Mouse (Mus musculus) midbrain, embryonic 14.5 days (tissue): ENCODE results near the gene Tspan5. TPM values are rescaled to one million over a fixed set of nuclear protein-coding genes. Genes with fewer than 3 reads are reported as not detected.

Source experiments
- ATAC-seq: fragments of 200-750 bp; cut with Nextera tagmentation; 2 replicates; pipeline ENCODE4 v1.8.0; 2017; ENCODE audit warnings: moderate number of reproducible peaks, moderate library complexity; ENCODE audit not compliant: low FRiP score, low TSS enrichment
- DNase-seq: peaks from one replicate; pipeline ENCODE4 v3.0.0-alpha.2; 2015
- H3K27ac ChIP-seq: fragments of 300-500 bp; sonication (generic); replicated peaks from 2 replicates; pipeline ENCODE4 v1.5.1; 2014; ENCODE audit warnings: mild to moderate bottlenecking, low read depth, low read length, moderate library complexity
- H3K27me3 ChIP-seq: fragments of 300-500 bp; sonication (generic); 2 replicates; pipeline ENCODE4 v1.6.1; 2014; ENCODE audit warnings: low read length, control low read depth, mixed read lengths; ENCODE audit not compliant: control insufficient read depth, insufficient read depth
- H3K36me3 ChIP-seq: fragments of 300-500 bp; sonication (generic); 2 replicates; pipeline ENCODE4 v1.6.1; 2014; ENCODE audit warnings: low read length, control low read depth; ENCODE audit not compliant: control insufficient read depth, insufficient read depth
- H3K4me1 ChIP-seq: fragments of 300-500 bp; sonication (generic); 2 replicates; pipeline ENCODE4 v1.6.1; 2014; ENCODE audit warnings: mild to moderate bottlenecking, antibody characterized with exemption, low read length, control low read depth; ENCODE audit not compliant: control insufficient read depth, insufficient read depth
- H3K4me2 ChIP-seq: fragments of 300-500 bp; sonication (generic); 2 replicates; pipeline ENCODE4 v1.6.1; 2014; ENCODE audit warnings: mild to moderate bottlenecking, low read length, moderate library complexity
- H3K4me3 ChIP-seq: fragments of 300-500 bp; sonication (generic); replicated peaks from 2 replicates; pipeline ENCODE4 v1.5.1; 2014; ENCODE audit warnings: low read depth, low read length
- H3K9ac ChIP-seq: fragments of 300-500 bp; sonication (generic); replicated peaks from 2 replicates; pipeline ENCODE4 v1.6.1; 2014; ENCODE audit warnings: mild to moderate bottlenecking, low read length, moderate library complexity
- H3K9me3 ChIP-seq: fragments of 300-500 bp; sonication (generic); 2 replicates; pipeline ENCODE4 v1.6.1; 2016; ENCODE audit warnings: low read length, control low read depth, mixed read lengths; ENCODE audit not compliant: control insufficient read depth
- WGBS: fragments of 180-500 bp; shearing (Covaris S2); extraction: QIAGEN DNeasy Blood & Tissue Kit; methylation state at CpG from one replicate; pipeline ENCODE4 v1.1.7; 2014; 5-methylcytosine and 5-hydroxymethylcytosine counted together
- polyA plus RNA-seq: library from polyadenylated mRNA; unstranded; fragments of >200 nt; fragmentation: Nextera tagmentation; extraction: Ambion mirVana; gene quantifications from 2 replicates; pipeline ENCODE4 v1.2.1, GENCODE M21; 2014

Tspan5 gene
- polyA plus RNA-seq, 1 experiment from 2014 or later, result 119 TPM

DNA sequence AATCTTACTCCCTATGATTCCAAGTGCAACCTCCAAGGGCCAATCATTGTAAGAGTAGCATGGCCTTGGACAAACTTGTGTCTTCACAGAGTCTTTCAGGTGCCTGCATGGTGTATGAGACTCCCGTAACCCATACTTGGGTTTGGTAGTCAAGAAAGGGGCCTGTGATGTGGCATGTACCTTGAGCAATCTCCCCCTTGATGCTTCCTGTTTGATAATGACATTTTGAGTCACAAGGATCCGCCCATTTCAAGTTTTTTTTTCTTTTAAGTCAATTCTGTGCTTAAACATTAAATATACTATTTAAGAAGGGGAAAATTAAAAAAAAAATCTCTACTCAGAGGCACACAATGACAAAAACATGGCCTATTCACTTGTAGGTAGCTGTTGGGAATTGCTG lies 15.3 kb downstream of the Tspan5 start:
- Histone ChIP-seq H3K4me1 (peaks cover 33% of the 10 kb centered on the region), H3K4me3 (no peak overlapping the region), H3K27me3 (no peaks in the 10 kb centered on the region), H3K9ac (no peak overlapping the region), H3K27ac (no peak overlapping the region), H3K36me3 (no peaks in the 10 kb centered on the region), H3K9me3 (no peaks in the 10 kb centered on the region), H3K4me2 (no peak overlapping the region)
- DNase-seq (no peak), ATAC-seq (no peak)
- WGBS, result 96% methylated on average over 2 of the region's 2 CpGs

DNA sequence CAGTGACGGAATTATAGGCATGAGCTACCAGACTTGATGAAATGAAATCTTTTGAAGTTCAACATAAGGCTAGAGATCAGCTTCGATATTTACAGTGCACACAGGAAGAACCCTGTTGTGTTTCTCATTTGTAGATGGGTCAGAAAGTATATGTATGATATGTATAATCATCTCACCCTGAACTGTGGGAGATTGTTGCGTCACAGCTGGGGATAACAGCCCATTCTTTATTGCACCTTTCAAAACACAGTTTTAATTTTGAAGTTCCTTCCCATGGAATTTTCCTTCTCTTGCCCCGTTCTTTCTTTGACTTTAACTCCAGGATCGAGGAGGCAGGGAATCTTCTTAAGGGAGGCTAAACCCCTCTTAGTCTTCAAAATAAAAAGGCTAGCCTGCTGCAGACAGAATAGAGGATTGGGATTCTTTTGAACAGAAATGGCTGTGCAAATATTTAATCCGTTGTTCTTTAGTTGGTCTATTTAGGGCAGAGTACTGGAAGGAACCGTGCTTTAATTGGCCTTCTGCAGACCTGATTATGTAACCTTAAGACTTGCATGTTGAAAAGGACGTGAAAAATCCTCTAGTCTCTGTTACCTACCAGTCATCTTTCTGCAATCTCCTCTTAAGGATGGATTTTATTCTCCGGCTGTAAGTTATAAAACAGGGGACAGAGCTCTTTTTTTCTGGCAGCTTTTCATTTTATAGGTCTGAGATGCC lies 18.1 kb downstream of the Tspan5 start:
- Histone ChIP-seq H3K4me3 (no peak overlapping the region), H3K27ac (no peak overlapping the region), H3K9me3 (no peaks in the 10 kb centered on the region), H3K4me2 (peak overlapping the region; percentile 21; the same call in 1 of the 2 replicates), H3K27me3 (no peaks in the 10 kb centered on the region), H3K9ac (0 out of 2 replicates have a peak overlapping the region, but pooled peaks have one; percentile 3), H3K36me3 (no peaks in the 10 kb centered on the region), H3K4me1 (peaks cover 20% of the 10 kb centered on the region)
- ATAC-seq (no peak), DNase-seq (no peak)
- 22% methylated on average over 9 of the region's 9 CpGs for WGBS

DNA sequence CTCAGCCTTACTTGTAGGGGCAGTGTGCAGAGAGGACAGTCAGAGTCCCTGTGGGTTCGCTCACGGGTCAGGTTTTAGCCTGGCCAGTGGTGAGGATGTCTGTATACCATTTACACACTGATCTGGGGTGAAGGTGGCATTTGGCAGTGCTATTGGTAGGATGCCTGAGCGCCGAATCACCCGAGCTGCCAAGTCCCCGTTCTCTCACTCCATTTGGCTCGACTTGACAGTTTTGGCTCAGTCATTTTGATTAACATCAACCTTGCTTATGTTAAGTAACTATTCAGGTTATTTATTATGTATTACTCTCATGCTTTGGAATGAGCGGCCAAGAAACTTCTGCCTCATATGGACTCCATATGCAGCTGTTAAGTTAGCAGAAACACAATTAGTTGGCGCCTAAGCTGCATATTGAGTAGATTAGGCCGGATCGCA lies 18.7 kb downstream of the Tspan5 start:
- H3K27ac ChIP-seq, result no peak overlapping the region
- H3K36me3 ChIP-seq, result no peaks in the 10 kb centered on the region
- peaks cover 20% of the 10 kb centered on the region for H3K4me1 ChIP-seq
- no peaks in the 10 kb centered on the region for H3K27me3 ChIP-seq
- H3K4me3 ChIP-seq, result no peak overlapping the region
- 35% methylated on average over 11 of the region's 11 CpGs for WGBS
- DNase-seq (no peak), ATAC-seq (no peak)
- no peaks in the 10 kb centered on the region for H3K9me3 ChIP-seq
- H3K9ac ChIP-seq, result no peak overlapping the region
- peak overlapping the region; percentile 21; the same call in 1 of the 2 replicates for H3K4me2 ChIP-seq

DNA sequence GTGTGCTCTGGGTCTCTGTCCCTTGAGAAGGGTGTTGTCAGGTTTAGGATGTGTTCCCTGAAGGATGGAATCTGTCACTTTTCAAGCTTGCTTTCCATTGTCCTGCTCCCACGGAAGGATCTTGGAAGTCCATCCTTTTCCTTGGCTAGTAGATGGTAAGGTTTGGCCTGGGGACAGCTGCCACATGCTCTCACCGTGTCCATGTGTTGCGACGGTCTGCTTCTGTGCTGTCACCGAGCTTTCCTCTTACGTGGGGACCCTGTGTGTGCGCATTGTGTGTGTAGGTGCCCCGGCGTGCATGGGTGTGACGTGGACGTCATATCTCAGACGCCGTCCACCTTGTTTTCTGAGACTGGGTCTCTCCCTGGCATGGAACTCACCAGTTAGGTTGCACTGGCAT lies 19.5 kb downstream of the Tspan5 start:
- Histone ChIP-seq H3K9me3 (no peaks in the 10 kb centered on the region), H3K4me1 (peaks cover 20% of the 10 kb centered on the region), H3K36me3 (no peaks in the 10 kb centered on the region), H3K4me3 (no peak overlapping the region), H3K9ac (no peak overlapping the region), H3K4me2 (no peak overlapping the region), H3K27ac (no peak overlapping the region), H3K27me3 (no peaks in the 10 kb centered on the region)
- 95% methylated on average over 13 of the region's 13 CpGs for WGBS
- ATAC-seq (no peak), DNase-seq (no peak)

DNA sequence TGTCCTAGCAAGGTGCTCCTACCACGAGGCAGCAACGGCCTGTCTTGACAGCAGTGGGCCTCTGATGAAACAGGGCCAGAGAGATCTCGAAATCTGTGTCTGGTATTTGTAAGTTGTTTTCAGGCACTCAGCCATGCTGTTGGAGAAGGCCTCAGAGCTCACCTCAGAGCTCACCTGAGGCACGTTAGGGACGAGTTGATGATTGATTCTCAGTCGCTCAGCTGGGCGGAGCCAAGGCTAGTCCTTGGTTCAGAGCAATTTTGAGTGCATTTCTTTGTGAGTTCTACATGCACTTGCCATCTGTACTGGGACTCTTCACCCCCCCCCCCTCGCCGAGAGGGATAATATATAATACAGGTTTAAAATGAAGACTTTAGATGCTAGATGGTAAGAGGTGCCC lies 21.9 kb downstream of the Tspan5 start:
- 94% methylated on average over 9 of the region's 9 CpGs for WGBS
- no peaks in the 10 kb centered on the region for H3K36me3 ChIP-seq
- no peak for DNase-seq
- no peak overlapping the region for H3K4me2 ChIP-seq
- no peak overlapping the region for H3K27ac ChIP-seq
- ATAC-seq, result no peak
- no peaks in the 10 kb centered on the region for H3K9me3 ChIP-seq
- H3K9ac ChIP-seq, result no peak overlapping the region
- no peaks in the 10 kb centered on the region for H3K27me3 ChIP-seq
- peaks cover 25% of the 10 kb centered on the region for H3K4me1 ChIP-seq
- no peak overlapping the region for H3K4me3 ChIP-seq

DNA sequence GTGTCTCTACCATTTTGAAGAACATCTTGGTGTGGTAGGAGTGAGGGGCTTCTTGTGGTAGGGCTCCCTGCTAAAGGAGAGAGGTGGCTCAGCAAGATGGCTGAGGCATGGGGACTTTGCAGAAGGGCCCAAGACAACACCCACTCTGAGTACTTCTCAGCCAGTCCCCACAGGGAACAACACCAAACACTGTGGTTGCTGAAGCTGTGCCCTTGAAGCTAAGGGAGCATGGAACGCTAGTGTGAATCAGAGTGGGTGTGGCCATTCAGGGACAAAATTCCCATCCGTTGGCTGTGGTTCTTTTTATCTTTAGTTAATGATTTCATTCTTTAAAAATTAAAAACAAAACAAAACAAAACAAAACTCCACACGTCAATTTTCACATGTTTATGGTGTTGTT lies 22.8 kb downstream of the Tspan5 start:
- ATAC-seq, result no peak

DNA sequence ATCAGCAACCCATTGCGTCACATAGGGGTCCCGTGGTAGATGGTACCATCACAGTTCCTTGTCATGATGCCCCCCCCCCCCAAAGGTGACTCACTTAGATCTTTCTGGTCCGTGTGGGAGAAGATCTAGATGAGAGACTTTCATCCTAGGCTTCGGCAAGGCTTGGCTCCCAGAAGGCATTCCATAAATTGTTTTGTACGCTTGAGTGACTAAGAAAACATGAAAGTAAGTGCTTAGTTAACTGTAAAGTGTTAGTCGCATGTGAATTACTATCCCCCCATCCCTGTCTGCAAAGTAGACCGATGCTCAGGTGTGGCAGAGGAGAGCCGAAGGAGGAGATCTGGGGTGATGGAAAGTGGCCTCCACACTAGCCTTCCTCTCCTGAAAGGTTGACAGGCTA lies 25.0 kb downstream of the Tspan5 start:
- no peaks in the 10 kb centered on the region for H3K27me3 ChIP-seq
- 80% methylated on average over 8 of the region's 8 CpGs for WGBS

More for the DNA sequence above, 22.8 kb downstream of the Tspan5 start:
- no peak for DNase-seq
- WGBS, result 90% methylated on average over 3 of the region's 3 CpGs
- no peak overlapping the region for H3K27ac ChIP-seq
- no peaks in the 10 kb centered on the region for H3K9me3 ChIP-seq
- H3K4me1 ChIP-seq, result peaks cover 21% of the 10 kb centered on the region
- H3K36me3 ChIP-seq, result no peaks in the 10 kb centered on the region
- no peak overlapping the region for H3K4me3 ChIP-seq
- H3K4me2 ChIP-seq, result no peak overlapping the region
- no peak overlapping the region for H3K9ac ChIP-seq
- no peaks in the 10 kb centered on the region for H3K27me3 ChIP-seq

DNA sequence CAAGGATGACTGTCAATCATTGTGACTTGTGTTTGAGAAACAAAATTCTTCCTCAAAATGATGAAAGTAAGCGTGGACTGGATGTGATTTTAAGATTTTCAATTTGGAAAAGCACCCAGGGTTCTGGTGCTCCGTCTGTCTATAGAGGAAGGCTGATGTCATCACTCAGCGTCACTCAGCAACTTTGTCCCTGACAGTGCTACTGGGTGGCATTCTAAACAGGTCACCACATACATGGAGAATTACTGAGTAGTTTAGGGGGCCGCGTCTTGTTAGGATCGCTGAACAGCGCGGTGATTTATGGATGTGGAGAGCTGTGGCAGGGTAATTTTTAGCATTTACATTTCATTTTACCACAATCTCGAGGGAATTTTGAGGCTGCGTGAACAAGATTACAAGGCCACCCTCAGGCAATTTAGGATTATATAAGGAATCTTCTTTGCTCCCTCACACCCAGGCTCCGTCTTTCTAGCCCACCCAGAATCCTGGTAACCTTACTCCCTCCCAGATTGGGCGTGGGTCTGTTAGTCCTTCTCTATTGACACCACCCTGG lies 26.6 kb downstream of the Tspan5 start:
- Histone ChIP-seq H3K27me3 (no peaks in the 10 kb centered on the region), H3K4me2 (no peak overlapping the region), H3K4me1 (peaks cover 23% of the 10 kb centered on the region), H3K27ac (no peak overlapping the region), H3K36me3 (no peaks in the 10 kb centered on the region), H3K4me3 (no peak overlapping the region), H3K9me3 (no peaks in the 10 kb centered on the region), H3K9ac (no peak overlapping the region)
- DNase-seq, result peak; percentile 61
- no peak for ATAC-seq
- WGBS, result 56% methylated on average over 12 of the region's 12 CpGs

More for the DNA sequence above, 25.0 kb downstream of the Tspan5 start:
- no peak for ATAC-seq
- H3K9ac ChIP-seq, result no peak overlapping the region
- H3K4me3 ChIP-seq, result no peak overlapping the region
- H3K36me3 ChIP-seq, result no peaks in the 10 kb centered on the region
- no peaks in the 10 kb centered on the region for H3K9me3 ChIP-seq
- H3K4me1 ChIP-seq, result peaks cover 17% of the 10 kb centered on the region
- no peak overlapping the region for H3K4me2 ChIP-seq
- no peak for DNase-seq
- no peak overlapping the region for H3K27ac ChIP-seq
